Mouse (Mus musculus) testis, adult 2 months (tissue): Measurements from ENCODE around the gene Pdcl2.

Experiments used
- CTCF ChIP-seq: fragments of 200-500 bp; IDR thresholded peaks from 2 replicates; pipeline ENCODE4 v1.5.1; 2012; ENCODE audit warnings: low read depth, mild to moderate bottlenecking, inconsistent platforms, low read length, moderate library complexity; ENCODE audit not compliant: control insufficient read depth, insufficient read depth, insufficient replicate concordance
- POLR2A ChIP-seq: fragments of 200-500 bp; IDR thresholded peaks from 2 replicates; pipeline ENCODE4 v1.6.1; 2012; ENCODE audit warnings: low read depth, mild to moderate bottlenecking, inconsistent platforms, low read length, moderate library complexity; ENCODE audit not compliant: control insufficient read depth

GRCm38 (mm10) chr5:76308206-76308605 is 22.8 kb downstream of the Pdcl2 start:
- TF ChIP-seq CTCF (no peak), POLR2A (no peak)
